Comparison of ENCODE assay signal across 4 mouse cellular contexts in genomic region chr17:68502998-68503397, GRCm38 (mm10).
ATAC-seq lines count a peak whose summit lies in the region.

No protein-coding gene starts in this region.

- peak; percentile 91 for ATAC-seq in granulocyte monocyte progenitor cell, adult 5-6 weeks (replicated peaks; ENCODE audit: poor library complexity, severe bottlenecking)
- peak; percentile 95 for ATAC-seq in megakaryocyte, adult 5-6 weeks (ENCODE audit: poor library complexity, severe bottlenecking)
- peak; percentile 68; the same call in 1 of the 2 replicates for ATAC-seq in megakaryocyte progenitor cell, adult 5-6 weeks (replicated peaks; ENCODE audit: poor library complexity)
- 0 out of 2 replicates have a peak, but pooled peaks have one; percentile 40 for ATAC-seq in monocyte, adult 5-6 weeks (replicated peaks; ENCODE audit: insufficient number of reproducible peaks, low FRiP score, low TSS enrichment, poor library complexity, severe bottlenecking)

Comparison
In these comparisons a context has a peak if more than half of its experiments do, and no peak if none do; other contexts are left out.
1. Peak in every context shown above with its lines: ATAC-seq.
2. ATAC-seq: peak in every context shown above with its lines; median percentile 95 in megakaryocyte, adult 5-6 weeks; 91 in granulocyte monocyte progenitor cell, adult 5-6 weeks; 68 in megakaryocyte progenitor cell, adult 5-6 weeks; 40 in monocyte, adult 5-6 weeks.